Mouse (Mus musculus) ES-E14 (cell line): ENCODE measurements at regions not wholly inside any gene's neighbourhood (a gene's known extent, or its start where the extent isn't known, plus 50 kb on each side); places are given as distances from the start of the nearest gene placed in this dataset.

ENCODE experiments used
- HCFC1 ChIP-seq: IDR thresholded peaks from 2 replicates; pipeline ENCODE4 v1.6.1; 2012; ENCODE audit warnings: low read length, inconsistent platforms, borderline replicate concordance; ENCODE audit not compliant: insufficient read depth
- MAFK ChIP-seq: IDR thresholded peaks from 2 replicates; pipeline ENCODE4 v1.6.1; 2014; ENCODE audit warnings: mild to moderate bottlenecking, low read depth, low read length, inconsistent platforms; ENCODE audit not compliant: insufficient read depth
- ZC3H11A ChIP-seq: IDR thresholded peaks from 2 replicates; pipeline ENCODE4 v1.6.1; 2012; ENCODE audit warnings: low read depth, mild to moderate bottlenecking, inconsistent platforms, low read length, borderline replicate concordance

GRCm38 (mm10) chr5:18434245-18434644 lies 74.1 kb upstream of the Gnai1 start:
- TF ChIP-seq ZC3H11A: no peak
- TF ChIP-seq HCFC1: no peak
- no peak for TF ChIP-seq MAFK
